Mouse (Mus musculus) layer of hippocampus, postnatal 14 days (tissue): ENCODE measurements around the gene Tbc1d5. TPM values are rescaled to one million over a fixed set of nuclear protein-coding genes. Genes with fewer than 3 reads are reported as not detected.

Experiments used
- DNase-seq, 2 experiments: peaks; one replicate each; pipeline ENCODE4 v3.0.0; 2021 to 2022; ENCODE audit warnings: low spot score in 2 of 2, mixed read lengths in 1 of 2
- total RNA-seq, 2 experiments: library from RNA; stranded (reverse); gene quantifications; 2 replicates each; pipeline ENCODE4 v1.2.3; 2021

Gene Tbc1d5
- total RNA-seq, 2 experiments from 2014 or later = 22.0 to 24.1 TPM

DNA sequence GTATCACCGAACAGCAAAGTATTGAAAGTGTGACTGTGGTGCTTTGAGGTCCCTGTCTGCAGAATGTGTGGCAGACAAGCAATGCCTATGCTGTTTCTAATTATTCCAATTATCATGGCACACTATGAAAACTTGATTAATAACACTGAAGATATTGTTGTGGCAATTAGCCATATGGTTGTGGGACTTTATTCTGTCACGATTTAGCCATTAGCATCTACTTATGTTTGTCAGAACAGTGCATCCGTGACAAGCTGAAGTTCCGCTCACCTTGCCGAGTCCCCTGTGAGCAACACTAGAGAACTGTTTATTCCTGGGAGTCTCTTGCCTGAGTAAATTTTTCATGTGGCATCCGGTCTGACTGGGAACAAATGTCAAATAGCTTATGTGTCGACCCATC, 281.3 kb downstream of the Tbc1d5 start:
- no peak for DNase-seq

DNA sequence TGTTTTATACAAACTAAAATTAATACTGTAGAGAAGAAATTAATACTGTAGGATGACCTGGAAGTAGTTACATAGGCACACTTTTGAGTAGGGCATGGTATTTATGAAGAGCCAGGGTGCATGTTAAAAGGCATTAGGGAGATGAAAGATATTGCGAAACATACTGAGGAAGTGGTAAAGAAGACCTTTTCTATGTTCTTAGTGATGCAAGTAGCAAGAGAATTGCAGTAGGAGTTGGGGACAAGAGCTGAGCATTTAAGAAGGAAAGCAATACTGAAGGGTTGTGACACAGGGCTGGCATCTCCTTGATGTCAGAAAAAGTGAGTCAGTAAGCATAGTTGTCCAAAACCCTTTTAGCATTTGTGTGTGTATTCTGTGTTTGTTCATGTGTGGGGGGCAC, 289.7 kb downstream of the Tbc1d5 start:
- no peak for DNase-seq

DNA sequence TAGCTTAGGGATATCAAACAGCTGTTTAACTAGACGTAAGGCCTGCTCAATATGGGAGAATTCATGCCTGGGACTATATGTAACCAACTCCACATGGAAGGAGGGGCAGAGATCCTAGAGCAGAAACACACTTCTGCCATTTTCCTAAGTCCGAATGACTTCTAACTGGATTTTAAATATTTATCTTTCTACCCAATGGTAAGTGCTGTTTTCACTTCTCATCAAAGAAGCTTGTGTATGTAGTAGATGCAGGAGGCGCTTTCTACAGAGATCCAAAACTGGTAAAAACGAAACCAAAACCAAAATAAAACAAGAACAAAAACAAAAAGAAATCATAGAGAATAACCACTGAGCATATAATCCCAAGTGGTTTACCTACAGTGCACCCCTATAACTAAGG, 299.2 kb downstream of the Tbc1d5 start:
- no peak for DNase-seq

DNA sequence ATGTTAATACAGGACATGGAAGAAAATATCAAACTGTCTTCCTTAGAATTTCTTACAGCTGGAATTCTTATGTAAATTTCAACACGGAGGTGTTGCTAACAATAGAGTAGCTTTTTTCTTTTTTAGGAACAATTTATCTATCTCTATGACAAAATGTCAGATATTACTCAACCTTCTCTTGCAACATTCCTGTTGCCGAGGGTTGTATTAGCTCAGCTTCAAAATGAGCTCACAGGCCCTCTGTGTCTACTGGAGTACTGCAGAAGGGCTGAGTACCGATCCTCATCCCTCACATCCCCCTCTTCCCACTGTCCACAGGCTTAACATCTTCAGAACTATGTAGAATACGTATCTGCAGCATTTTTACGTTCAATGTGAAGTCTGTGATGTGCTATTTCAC, 302.7 kb downstream of the Tbc1d5 start:
- no peak for DNase-seq

DNA sequence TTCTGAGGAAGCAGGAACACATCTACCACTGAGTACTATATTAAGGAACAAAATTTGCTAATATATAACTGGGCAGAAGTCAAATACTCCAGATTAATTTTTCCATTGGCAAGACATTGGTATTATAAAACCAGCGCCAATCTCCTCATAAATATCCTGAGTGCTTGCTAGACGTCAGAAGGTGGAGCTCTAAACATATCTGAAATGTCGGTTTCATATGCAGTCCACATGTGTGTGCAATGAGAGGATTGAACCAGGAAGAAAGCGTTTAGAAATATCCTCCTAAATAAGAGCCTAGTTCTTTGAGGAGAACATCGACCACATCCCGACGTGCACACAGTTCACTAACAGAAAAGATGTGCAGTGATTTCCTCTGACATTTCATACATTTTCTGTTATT, 305.1 kb downstream of the Tbc1d5 start:
- DNase-seq = no peak

DNA sequence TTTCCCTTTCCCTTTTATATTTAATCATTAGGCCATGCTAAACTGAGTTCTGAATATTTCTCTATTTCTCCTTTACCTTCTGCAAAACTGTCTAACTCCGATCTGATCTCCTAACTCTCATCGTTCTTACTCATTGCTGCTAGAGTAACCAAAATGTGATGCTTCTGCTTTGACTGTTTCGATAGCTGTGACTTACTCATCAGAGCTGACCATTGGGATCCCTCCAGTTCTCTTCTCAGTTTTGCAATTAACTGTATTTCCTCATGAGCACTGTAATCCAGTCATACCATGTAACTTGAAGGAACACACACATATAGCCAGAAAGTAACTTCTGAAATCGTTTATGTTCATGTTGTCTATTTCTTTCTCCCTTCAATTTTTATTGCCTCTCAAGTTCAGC, 306.6 kb downstream of the Tbc1d5 start:
- no peak for DNase-seq

DNA sequence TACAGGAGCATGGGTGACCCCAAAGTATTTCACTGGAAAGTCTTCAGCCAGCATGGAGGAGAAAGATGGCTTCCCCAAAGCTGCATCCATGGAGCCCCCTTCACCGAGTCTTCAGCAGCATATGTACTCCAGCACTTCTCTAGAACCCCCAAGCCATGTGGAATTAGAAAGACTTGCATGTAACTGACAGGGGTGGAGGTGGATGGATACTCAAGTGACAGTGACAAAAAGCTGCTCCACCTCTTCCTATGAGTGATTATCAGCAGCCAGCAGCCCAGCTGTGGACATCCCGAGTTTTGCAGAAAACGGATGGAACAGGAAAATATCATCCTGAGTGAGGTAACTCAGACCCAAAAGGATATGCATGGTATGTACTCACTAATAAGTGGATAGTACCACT, 311.9 kb downstream of the Tbc1d5 start:
- DNase-seq = no peak

DNA sequence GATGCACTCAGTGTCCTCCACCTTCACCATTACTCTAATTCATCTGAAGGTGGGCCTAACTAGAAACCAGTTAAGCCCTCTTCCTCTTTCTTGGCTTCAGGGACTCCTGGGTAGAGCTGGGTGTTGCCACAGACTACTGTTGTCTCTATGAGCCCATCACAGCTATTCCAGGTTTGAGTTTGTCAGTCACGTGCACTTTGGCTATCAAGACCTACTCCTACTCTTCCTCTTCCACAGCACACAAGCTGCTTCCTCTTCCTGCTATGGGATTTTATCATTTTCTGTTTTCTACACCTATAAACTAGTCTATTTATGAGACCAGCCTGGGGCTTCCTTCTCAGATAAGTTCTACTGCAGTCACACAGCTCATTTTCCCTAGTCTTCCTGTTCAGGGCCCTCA, 314.4 kb downstream of the Tbc1d5 start:
- no peak for DNase-seq

DNA sequence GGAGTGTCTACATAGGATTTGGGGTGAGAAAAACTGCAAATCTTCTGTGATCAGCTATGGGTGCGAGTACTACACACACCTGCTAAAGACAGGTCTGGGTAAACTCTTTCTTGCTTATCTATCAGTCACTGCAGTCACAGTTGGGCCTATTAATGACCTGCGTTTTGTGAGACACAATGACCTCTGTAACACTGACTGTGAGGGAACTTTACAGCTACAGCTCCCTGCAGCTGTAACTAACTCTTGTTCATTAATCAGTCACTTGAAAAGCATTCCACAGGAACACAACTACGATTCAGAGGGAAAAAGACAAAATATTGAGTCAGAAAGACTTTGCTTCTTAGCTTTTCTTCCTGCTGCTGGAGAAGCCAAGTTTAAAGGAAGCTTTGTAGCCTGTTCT, 325.9 kb downstream of the Tbc1d5 start:
- no peak for DNase-seq

DNA sequence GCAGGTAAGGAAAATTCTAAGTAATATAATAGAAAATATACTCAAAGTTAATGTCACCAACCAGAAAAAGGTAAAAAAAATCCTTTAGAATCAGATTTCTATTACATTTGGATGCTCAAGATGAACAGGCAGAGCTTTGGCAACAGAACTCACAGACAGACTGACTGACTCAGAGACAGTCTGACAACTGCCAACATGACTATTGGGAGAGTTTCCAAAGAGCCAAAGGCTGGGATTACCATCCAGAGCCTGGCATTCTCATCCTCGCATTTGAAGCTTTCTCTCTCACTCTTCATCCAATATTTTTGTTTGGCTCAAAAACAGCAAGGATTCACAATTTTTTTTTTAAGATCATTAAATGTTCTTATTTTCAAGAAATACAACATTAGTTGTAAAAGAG, 327.8 kb downstream of the Tbc1d5 start:
- DNase-seq = peak in 1 of 2 experiments; percentile 69

DNA sequence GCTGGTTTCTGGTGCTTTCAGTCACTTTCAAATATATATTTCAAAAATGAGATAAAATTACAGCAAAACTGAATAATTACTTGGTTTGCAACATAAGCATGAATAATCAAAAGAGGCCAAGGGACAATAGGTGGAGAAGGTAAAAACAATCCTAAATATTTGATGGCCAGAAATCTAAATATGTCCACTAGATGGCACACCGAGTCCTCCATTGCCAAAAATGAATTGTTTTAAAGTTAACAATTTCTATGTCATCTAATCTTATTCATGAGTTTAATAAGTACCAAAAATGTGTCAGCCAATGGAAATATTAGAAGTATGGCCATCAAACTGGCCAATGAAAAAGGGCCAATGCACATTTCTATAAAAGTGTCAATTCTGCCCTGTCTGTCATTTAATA, 365.1 kb downstream of the Tbc1d5 start:
- DNase-seq = peak in 1 of 2 experiments; percentile 26

DNA sequence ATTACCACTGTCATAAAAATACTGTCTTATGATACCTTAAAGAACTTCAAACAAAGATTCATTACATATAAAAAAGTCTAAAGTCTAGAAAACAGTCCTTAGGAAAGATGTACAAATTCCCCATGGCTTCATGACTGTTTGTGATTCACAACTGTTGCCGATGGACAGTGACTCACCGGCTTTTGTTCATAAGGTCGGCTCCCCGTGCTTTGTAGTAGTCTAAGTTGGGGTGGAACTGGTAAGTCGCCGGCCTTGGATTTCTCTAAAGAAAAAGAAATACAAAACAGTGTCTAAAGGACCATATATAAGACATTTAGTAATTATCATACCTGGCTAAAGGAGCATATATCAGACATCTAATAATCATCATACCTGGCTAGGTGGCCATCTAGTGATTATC, 365.6 kb downstream of the Tbc1d5 start:
- no peak for DNase-seq

DNA sequence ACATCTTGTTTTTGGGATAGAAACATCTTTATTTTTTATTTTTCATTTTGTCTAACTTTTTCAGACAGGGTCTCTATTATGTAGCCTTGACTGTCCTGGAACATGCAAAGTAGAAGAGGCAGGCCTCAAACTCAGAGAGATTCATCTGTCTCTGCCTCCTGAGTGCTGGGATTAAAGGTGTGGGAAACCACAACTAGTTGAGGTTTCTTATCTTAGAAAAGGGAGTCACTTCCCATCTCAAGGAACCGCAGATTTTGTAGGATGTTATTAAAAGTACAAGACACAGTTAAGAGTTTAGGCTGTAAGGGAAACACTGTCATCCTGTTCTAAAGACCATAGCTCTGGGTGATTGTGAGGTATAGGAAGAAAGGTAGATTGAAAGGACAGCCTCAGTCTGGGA, 373.5 kb downstream of the Tbc1d5 start:
- DNase-seq = no peak

DNA sequence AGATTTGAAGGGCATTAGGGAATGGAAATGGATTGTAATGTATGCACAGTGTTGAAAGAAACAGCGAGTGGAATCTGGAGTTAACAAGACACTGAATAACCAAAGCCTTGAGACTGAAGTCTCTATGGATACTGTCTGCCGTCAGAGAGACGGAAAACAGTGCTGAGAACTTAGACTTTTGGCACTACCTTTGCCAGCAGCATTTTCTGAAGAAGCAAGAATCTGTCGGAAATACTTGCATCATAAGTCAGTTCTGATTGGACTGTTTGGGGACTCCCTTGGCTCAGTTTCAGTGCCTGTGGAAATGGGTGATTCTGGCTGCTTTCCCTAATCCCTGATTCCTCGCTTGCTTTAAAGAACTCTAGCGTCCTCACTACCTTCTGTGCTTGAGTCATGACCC, 375.9 kb downstream of the Tbc1d5 start:
- no peak for DNase-seq

DNA sequence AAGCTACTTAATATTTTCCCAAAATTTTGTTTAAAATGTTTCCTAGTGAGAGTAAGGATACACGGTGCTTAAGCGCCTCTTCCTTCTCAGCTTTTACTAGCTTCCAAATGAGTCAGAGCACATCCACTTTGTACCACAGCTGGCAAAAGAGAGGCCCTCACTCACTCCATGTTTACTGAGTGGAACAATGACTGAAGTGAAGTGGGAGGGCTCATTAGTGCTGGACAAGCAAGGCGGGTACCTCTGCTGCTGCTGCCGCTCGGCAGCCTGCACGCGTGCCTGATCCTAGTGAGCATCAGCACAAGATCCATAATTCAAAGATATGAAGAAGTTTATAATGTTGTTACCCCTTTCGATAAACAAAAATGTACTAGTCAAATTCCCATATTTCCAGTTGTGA, 376.8 kb downstream of the Tbc1d5 start:
- no peak for DNase-seq

DNA sequence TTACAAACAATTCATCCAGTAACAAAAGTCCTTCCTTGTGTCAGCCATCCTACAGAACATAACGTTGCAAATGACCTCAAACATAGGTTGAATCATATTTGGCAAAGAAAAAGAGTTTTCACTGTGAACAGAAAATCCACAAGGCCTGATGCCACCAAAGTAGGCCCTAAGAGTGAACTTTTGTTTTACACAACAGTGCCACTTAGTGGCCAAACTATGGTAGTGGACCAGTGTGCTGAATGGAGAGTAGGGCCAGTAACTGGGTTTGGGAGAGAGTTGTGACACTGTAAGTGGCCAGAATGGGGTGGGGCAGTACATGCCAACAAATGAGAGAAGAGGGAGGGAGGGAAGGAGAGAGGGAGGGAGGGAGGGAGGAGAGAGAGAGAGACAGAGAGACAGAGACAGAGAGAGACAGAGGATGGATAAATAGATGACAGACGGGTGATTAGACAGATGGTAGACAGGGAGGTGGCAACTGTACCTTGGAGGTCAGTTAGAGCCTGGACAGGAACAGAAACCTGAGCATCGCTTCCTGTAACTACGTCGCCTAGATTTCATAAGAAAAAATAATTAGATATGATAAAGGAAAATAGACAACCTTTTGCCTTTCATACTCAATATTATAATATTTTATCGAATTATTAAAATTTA, 383.6 kb downstream of the Tbc1d5 start:
- DNase-seq = peak; percentile 41 to 75

DNA sequence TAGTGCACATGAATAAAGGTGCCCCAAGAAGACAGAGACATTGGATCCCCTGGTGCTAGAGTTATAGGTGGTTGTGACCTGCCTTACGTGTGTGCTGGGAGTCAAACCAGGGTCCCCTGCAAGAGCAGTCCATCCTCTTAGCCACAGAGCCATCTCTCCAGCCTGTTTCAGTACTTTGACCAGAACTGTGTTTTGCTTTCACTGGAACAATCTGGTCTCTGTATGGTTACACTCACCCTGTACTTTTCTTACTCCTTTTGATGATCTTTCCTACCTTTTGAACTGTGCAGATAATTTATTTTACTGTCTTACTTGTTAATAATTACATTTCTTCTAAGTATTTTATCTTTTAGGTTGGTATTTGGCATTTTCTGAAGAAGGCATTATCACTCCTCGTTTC, 387.5 kb downstream of the Tbc1d5 start:
- DNase-seq = no peak

DNA sequence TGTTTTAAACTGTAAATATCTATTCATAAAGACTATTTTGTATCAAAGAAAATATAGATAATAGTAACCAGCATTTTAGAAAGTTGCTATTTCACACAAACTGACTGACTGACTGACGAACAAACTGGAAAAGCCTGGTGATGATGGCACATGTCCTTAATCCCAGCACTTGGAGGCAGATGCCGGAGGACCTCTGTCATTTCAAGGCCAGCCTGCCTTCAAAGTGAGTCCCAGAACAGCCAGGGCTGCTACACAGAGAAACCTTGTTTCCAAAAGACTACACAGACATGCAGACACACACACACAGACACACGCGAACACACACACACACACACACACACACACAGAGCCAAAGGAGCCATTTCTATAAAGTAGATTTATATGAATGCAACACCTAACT, 390.3 kb downstream of the Tbc1d5 start:
- DNase-seq = no peak

DNA sequence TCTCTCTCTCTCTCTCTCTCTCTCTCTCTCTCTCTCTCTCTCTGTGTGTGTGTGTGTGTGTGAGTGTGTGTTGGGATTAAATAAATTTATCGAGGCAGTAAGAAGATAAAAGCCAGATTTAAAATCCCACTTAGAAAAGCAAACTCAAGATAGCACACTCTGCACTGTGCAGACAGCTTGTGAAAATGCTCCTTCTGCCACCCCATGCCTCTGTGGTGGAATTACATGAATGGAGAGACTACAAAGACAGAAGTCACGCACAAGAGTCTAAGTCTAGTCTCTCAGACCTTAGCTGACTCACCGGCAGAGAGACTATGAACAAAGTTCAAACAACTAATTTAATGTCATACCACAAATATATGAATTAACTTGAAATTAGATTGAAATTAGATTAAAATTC, 403.9 kb downstream of the Tbc1d5 start:
- peak in 1 of 2 experiments; percentile 65 for DNase-seq

DNA sequence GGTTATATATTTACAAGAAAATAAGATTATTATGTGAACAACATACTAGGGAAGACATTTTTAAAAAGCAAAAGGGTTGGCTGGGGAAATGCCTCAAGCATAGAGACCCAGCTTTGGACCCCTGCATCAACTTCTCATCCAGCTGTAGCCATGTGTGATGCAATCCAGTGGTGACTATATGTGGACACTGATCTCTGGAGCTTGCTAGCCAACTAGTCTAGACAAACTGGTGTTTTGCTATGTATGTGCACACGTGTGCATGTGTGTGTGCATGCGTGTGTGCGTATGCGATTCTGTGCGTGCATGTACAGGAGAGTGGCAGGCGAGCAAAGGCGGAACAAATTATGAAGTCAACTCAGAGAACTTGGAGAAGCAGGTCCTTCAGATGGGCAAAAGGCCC, 414.8 kb downstream of the Tbc1d5 start:
- no peak for DNase-seq

DNA sequence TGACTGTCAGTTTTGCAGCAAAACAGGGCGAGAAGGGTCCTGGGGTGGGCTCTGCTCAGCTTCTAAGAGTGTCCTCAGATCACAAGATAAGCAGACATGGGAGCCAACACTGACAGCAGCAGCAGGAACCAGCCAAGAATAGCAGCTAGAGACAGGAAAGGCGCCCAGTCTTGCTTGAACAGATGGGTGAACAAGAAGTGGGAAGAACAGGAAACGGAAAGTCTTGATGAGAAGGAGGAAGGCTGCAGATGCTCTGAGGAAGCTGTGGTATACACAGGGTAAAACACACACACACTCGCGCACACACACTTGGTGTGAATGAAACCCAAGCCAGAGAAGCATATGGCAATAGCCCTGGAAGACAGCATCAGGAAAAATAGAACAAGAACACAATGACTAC, 415.7 kb downstream of the Tbc1d5 start:
- peak; percentile 53 to 84 for DNase-seq

DNA sequence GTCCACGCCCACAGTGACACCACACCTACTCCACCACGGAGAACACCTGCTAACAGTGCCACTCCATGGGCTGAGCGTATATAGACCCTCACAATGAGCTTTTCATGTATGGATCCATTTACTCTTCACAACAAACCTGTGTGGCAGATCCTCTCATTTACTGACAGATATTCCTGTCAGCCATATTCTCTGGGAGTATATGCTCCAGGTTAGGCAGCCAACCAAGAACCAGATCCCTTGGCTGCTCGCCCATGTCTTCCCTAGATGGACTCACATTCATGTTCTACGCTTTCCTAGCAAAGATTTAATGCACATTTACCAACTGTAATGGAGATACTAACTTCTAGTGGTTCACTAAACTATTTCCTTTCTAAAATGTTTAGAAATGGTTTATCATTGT, 416.9 kb downstream of the Tbc1d5 start:
- DNase-seq = no peak

DNA sequence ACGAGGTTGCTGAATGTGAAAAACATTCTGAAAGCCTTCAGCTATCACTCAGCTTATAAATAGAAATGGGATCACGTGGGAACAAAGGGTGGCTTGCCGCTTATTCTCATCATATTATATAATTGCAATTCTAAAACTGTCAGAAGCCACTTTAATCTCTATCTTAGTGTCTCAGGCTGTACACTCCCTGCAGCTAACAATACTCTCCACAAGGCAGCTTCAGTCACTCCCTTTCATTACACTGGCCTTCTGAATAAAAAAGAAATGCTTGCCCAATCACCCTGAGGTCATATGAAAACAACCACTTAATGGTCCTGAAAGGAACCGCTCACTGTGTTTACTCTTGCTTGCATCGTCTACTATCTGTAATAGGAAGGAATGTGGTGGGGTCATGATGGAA, 418.1 kb downstream of the Tbc1d5 start:
- peak in 1 of 2 experiments; percentile 31 for DNase-seq
